Mouse (Mus musculus) liver, postnatal 0 days (tissue): ENCODE data around the gene Slc26a3. TPM values are rescaled to one million over a fixed set of nuclear protein-coding genes. Genes with fewer than 3 reads are reported as not detected.

ENCODE experiments used
- ATAC-seq: fragments of 200-750 bp; cut with Nextera tagmentation; 2 replicates; pipeline ENCODE4 v1.8.0; 2017; ENCODE audit warnings: mild to moderate bottlenecking, moderate library complexity
- DNase-seq: peaks from one replicate; pipeline ENCODE4 v3.0.0-alpha.2; 2016
- H3K27ac ChIP-seq: fragments of 300-500 bp; sonication (generic); 2 replicates; pipeline ENCODE4 v1.5.1; 2014; ENCODE audit warnings: antibody characterized with exemption, moderate library complexity, mild to moderate bottlenecking, low read depth
- H3K27me3 ChIP-seq: fragments of 300-500 bp; sonication (generic); 2 replicates; pipeline ENCODE4 v1.6.1; 2014; ENCODE audit warnings: low read length, control low read depth, mixed read lengths; ENCODE audit not compliant: insufficient read depth
- H3K36me3 ChIP-seq: fragments of 300-500 bp; sonication (generic); replicated peaks from 2 replicates; pipeline ENCODE4 v1.6.1; 2014; ENCODE audit warnings: mild to moderate bottlenecking, control low read depth, low read length, moderate library complexity, mixed read lengths; ENCODE audit not compliant: insufficient read depth
- H3K4me1 ChIP-seq: fragments of 300-500 bp; sonication (generic); 2 replicates; pipeline ENCODE4 v1.6.1; 2014; ENCODE audit warnings: antibody characterized with exemption, mild to moderate bottlenecking, control low read depth; ENCODE audit not compliant: insufficient read depth
- H3K4me2 ChIP-seq: fragments of 300-500 bp; sonication (generic); 2 replicates; pipeline ENCODE4 v1.6.1; 2014; ENCODE audit warnings: low read depth, mild to moderate bottlenecking, low read length, moderate library complexity, mixed read lengths
- H3K4me3 ChIP-seq: fragments of 300-500 bp; sonication (generic); 2 replicates; pipeline ENCODE4 v1.5.1; 2014; ENCODE audit warnings: low read depth, low read length
- H3K9ac ChIP-seq: fragments of 300-500 bp; sonication (generic); replicated peaks from 2 replicates; pipeline ENCODE4 v1.6.1; 2014; ENCODE audit warnings: mild to moderate bottlenecking, moderate library complexity
- H3K9me3 ChIP-seq: fragments of 300-500 bp; sonication (generic); 2 replicates; pipeline ENCODE4 v1.6.1; 2016; ENCODE audit warnings: mild to moderate bottlenecking, control low read depth, low read length, mixed read lengths
- CTCF ChIP-seq: sonication (generic); IDR thresholded peaks from 2 replicates; pipeline ENCODE4 v1.5.1; 2016; ENCODE audit warnings: antibody characterized with exemption, low read depth
- EP300 ChIP-seq: IDR thresholded peaks from 2 replicates; pipeline ENCODE4 v1.6.1; 2016; ENCODE audit warnings: antibody characterized with exemption, low read depth, mild to moderate bottlenecking
- WGBS: fragments of 180-500 bp; shearing (Covaris S2); extraction: QIAGEN DNeasy Blood & Tissue Kit; methylation state at CpG from one replicate; pipeline ENCODE4 v1.1.7; 2014; ENCODE audit not compliant: insufficient replicate concordance; 5-methylcytosine and 5-hydroxymethylcytosine counted together
- polyA plus RNA-seq: library from polyadenylated mRNA; unstranded; fragments of >200 nt; fragmentation: Nextera tagmentation; extraction: Ambion mirVana; gene quantifications from 2 replicates; pipeline ENCODE4 v1.2.1, GENCODE M21; 2015

Gene Slc26a3
- polyA plus RNA-seq, 1 experiment from 2014 or later, result 0.09 TPM

- Histone ChIP-seq H3K4me1 (no peaks in the 10 kb centered on the region), H3K9ac (no peak overlapping the region), H3K4me2 (no peak overlapping the region), H3K36me3 (no peaks in the 10 kb centered on the region), H3K9me3 (no peaks in the 10 kb centered on the region), H3K4me3 (no peak overlapping the region), H3K27ac (no peak overlapping the region), H3K27me3 (no peaks in the 10 kb centered on the region)
- no peak for TF ChIP-seq EP300
- TF ChIP-seq CTCF, result peak; percentile 59
- no peak for DNase-seq
- WGBS, result 38% methylated on average over 6 of the region's 6 CpGs
- ATAC-seq, result no peak
Measured at GRCm38 (mm10) chr12:31507718-31508364, 117.2 kb downstream of the Slc26a3 start.

GRCm38 (mm10) chr12:31508496-31508895 lies 117.8 kb downstream of the Slc26a3 start:
- H3K27ac ChIP-seq, result no peak overlapping the region
- no peaks in the 10 kb centered on the region for H3K27me3 ChIP-seq
- no peak for ATAC-seq
- no peak overlapping the region for H3K9ac ChIP-seq
- TF ChIP-seq CTCF (no peak), EP300 (no peak)
- H3K9me3 ChIP-seq, result no peaks in the 10 kb centered on the region
- no peak for DNase-seq
- WGBS, result 69% methylated on average over 6 of the region's 6 CpGs
- no peak overlapping the region for H3K4me3 ChIP-seq
- no peaks in the 10 kb centered on the region for H3K36me3 ChIP-seq
- H3K4me2 ChIP-seq, result no peak overlapping the region
- no peaks in the 10 kb centered on the region for H3K4me1 ChIP-seq

GRCm38 (mm10) chr12:31511218-31511617 lies 120.5 kb downstream of the Slc26a3 start:
- TF ChIP-seq EP300 (no peak), CTCF (no peak)
- Histone ChIP-seq H3K9me3 (no peaks in the 10 kb centered on the region), H3K27ac (no peak overlapping the region), H3K4me3 (no peak overlapping the region), H3K36me3 (no peaks in the 10 kb centered on the region), H3K4me2 (no peak overlapping the region), H3K27me3 (no peaks in the 10 kb centered on the region), H3K9ac (no peak overlapping the region), H3K4me1 (no peaks in the 10 kb centered on the region)
- no peak for ATAC-seq
- DNase-seq, result no peak
- WGBS, result 65% methylated on average over 5 of the region's 5 CpGs

- no peak for TF ChIP-seq EP300
- TF ChIP-seq CTCF, result no peak
- no peak overlapping the region for H3K4me3 ChIP-seq
- H3K4me2 ChIP-seq, result no peak overlapping the region
- WGBS, result 84% methylated on average over 14 of the region's 14 CpGs
- H3K36me3 ChIP-seq, result no peaks in the 10 kb centered on the region
- no peak overlapping the region for H3K9ac ChIP-seq
- ATAC-seq (no peak), DNase-seq (no peak)
- H3K9me3 ChIP-seq, result no peaks in the 10 kb centered on the region
- H3K27ac ChIP-seq, result no peak overlapping the region
- H3K4me1 ChIP-seq, result no peaks in the 10 kb centered on the region
- H3K27me3 ChIP-seq, result no peaks in the 10 kb centered on the region
Measured at GRCm38 (mm10) chr12:31512634-31513411, 122.2 kb downstream of the Slc26a3 start.

- DNase-seq (no peak), ATAC-seq (no peak)
- 47% methylated on average over 6 of the region's 6 CpGs for WGBS
- Histone ChIP-seq H3K9me3 (no peaks in the 10 kb centered on the region), H3K4me2 (no peak overlapping the region), H3K36me3 (no peaks in the 10 kb centered on the region), H3K27ac (no peak overlapping the region), H3K4me3 (no peak overlapping the region), H3K9ac (no peak overlapping the region), H3K27me3 (no peaks in the 10 kb centered on the region), H3K4me1 (no peaks in the 10 kb centered on the region)
- TF ChIP-seq CTCF, result no peak
Measured at GRCm38 (mm10) chr12:31513724-31514503, 123.2 kb downstream of the Slc26a3 start.

GRCm38 (mm10) chr12:31520119-31520518 lies 129.4 kb downstream of the Slc26a3 start:
- 79% methylated on average over 6 of the region's 6 CpGs for WGBS
- Histone ChIP-seq H3K4me3 (no peak overlapping the region), H3K36me3 (no peaks in the 10 kb centered on the region), H3K27ac (no peak overlapping the region), H3K9me3 (no peaks in the 10 kb centered on the region), H3K4me2 (no peak overlapping the region), H3K4me1 (no peaks in the 10 kb centered on the region), H3K9ac (no peak overlapping the region), H3K27me3 (no peaks in the 10 kb centered on the region)
- TF ChIP-seq EP300, result no peak
- no peak for TF ChIP-seq CTCF
- DNase-seq (no peak), ATAC-seq (no peak)
